Mouse (Mus musculus) thymus, postnatal 25 days (tissue): ENCODE measurements around the gene Drosha.
"Not testable (repeated sequence)": the region's sequence is repeated elsewhere in the genome, so short reads cannot be mapped to it uniquely, and the experiment has no call there.

ENCODE experiments used
- DNase-seq: peaks from one replicate; pipeline ENCODE4 v3.0.0; 2022

The Drosha gene

GRCm38 (mm10) chr15:12888312-12888711 is 63.7 kb downstream of the Drosha start:
- DNase-seq: no peak

GRCm38 (mm10) chr15:12889909-12890308 is 65.3 kb downstream of the Drosha start:
- DNase-seq: no peak

GRCm38 (mm10) chr15:12895426-12895825 is 70.8 kb downstream of the Drosha start:
- no peak for DNase-seq

GRCm38 (mm10) chr15:12896022-12897009 is 71.7 kb downstream of the Drosha start:
- DNase-seq: no peak

GRCm38 (mm10) chr15:12897831-12898230 is 73.2 kb downstream of the Drosha start:
- no peak for DNase-seq

- no peak for DNase-seq
These were observed 76.0 kb downstream of the Drosha start for GRCm38 (mm10) chr15:12900428-12901196.

GRCm38 (mm10) chr15:12901197-12901570 is 76.6 kb downstream of the Drosha start:
- DNase-seq: no peak

- DNase-seq: no peak
These were observed 79.8 kb downstream of the Drosha start for GRCm38 (mm10) chr15:12904442-12904841.

- no peak for DNase-seq
These were observed 83.5 kb downstream of the Drosha start for GRCm38 (mm10) chr15:12907962-12908719.

GRCm38 (mm10) chr15:12908720-12909028 is 84.1 kb downstream of the Drosha start:
- DNase-seq: no peak

GRCm38 (mm10) chr15:12909171-12909570 is 84.6 kb downstream of the Drosha start:
- no peak for DNase-seq

- DNase-seq: no peak
These were observed 86.5 kb downstream of the Drosha start for GRCm38 (mm10) chr15:12911082-12911481.

GRCm38 (mm10) chr15:12916314-12916815 is 91.8 kb downstream of the Drosha start:
- no peak for DNase-seq

GRCm38 (mm10) chr15:12919326-12919966 is 94.8 kb downstream of the Drosha start:
- DNase-seq: not testable (repeated sequence)

GRCm38 (mm10) chr15:12919967-12920870 is 95.6 kb downstream of the Drosha start:
- no peak for DNase-seq

- no peak for DNase-seq
These were observed 97.3 kb downstream of the Drosha start for GRCm38 (mm10) chr15:12921901-12922300.

GRCm38 (mm10) chr15:12923826-12924225 is 99.2 kb downstream of the Drosha start:
- peak; percentile 24 for DNase-seq

GRCm38 (mm10) chr15:12931481-12931880 is 106.9 kb downstream of the Drosha start:
- DNase-seq: no peak

GRCm38 (mm10) chr15:12936217-12936732 is 111.7 kb downstream of the Drosha start:
- no peak for DNase-seq

- not testable (repeated sequence) for DNase-seq
These were observed 112.7 kb downstream of the Drosha start for GRCm38 (mm10) chr15:12937326-12937725.

- no peak for DNase-seq
These were observed 116.5 kb downstream of the Drosha start for GRCm38 (mm10) chr15:12941106-12941505.
